Mouse (Mus musculus): ENCODE measurements around the gene Xndc1. TPM values are rescaled to one million over a fixed set of nuclear protein-coding genes. Genes with fewer than 3 reads are reported as not detected.

Xndc1 gene
- polyA plus RNA-seq, 1 experiment, result 14.4 TPM

- DNase-seq (ENCODE audit: low read depth), result no peak
Measured at GRCm38 (mm10) chr7:102081784-102082183, 16.5 kb downstream of the Xndc1 start.

GRCm38 (mm10) chr7:102082816-102083215, 17.5 kb downstream of the Xndc1 start, which contains the start of gene Trpc2:
Gene Trpc2 (plus strand): TSS chr7:102083116.
- DNase-seq (ENCODE audit: low read depth), result no peak

GRCm38 (mm10) chr7:102084041-102084696, 18.9 kb downstream of the Xndc1 start:
- no peak for DNase-seq (ENCODE audit: low read depth)

GRCm38 (mm10) chr7:102087336-102087735, 22.0 kb downstream of the Xndc1 start:
- no peak for DNase-seq (ENCODE audit: low read depth)

- DNase-seq (ENCODE audit: low read depth), result no peak
Measured at GRCm38 (mm10) chr7:102099760-102100661, 34.7 kb downstream of the Xndc1 start.

GRCm38 (mm10) chr7:102100868-102101267, 35.6 kb downstream of the Xndc1 start:
- DNase-seq (ENCODE audit: low read depth), result no peak

GRCm38 (mm10) chr7:102101487-102101886, 36.2 kb downstream of the Xndc1 start, which contains the start of gene Art1:
Gene Art1 (plus strand): TSS chr7:102101743.
- no peak for DNase-seq (ENCODE audit: low read depth)

- no peak for DNase-seq (ENCODE audit: low read depth)
Measured at GRCm38 (mm10) chr7:102102241-102102640, 36.9 kb downstream of the Xndc1 start.

- no peak for DNase-seq (ENCODE audit: low read depth)
Measured at GRCm38 (mm10) chr7:102102696-102103095, 37.4 kb downstream of the Xndc1 start.

GRCm38 (mm10) chr7:102103555-102103954, 38.2 kb downstream of the Xndc1 start:
- DNase-seq (ENCODE audit: low read depth), result no peak

GRCm38 (mm10) chr7:102104126-102104525, 38.8 kb downstream of the Xndc1 start:
- DNase-seq (ENCODE audit: low read depth), result no peak

- no peak for DNase-seq (ENCODE audit: low read depth)
Measured at GRCm38 (mm10) chr7:102106700-102107141, 41.4 kb downstream of the Xndc1 start.

- DNase-seq (ENCODE audit: low read depth), result no peak
Measured at GRCm38 (mm10) chr7:102108206-102108605, 42.9 kb downstream of the Xndc1 start.

GRCm38 (mm10) chr7:102109171-102109570, 43.9 kb downstream of the Xndc1 start, which contains the start of gene Art5:
Gene Art5 (minus strand): TSS chr7:102109489.
- no peak for DNase-seq (ENCODE audit: low read depth)

- no peak for DNase-seq (ENCODE audit: low read depth)
Measured at GRCm38 (mm10) chr7:102109746-102110145, 44.4 kb downstream of the Xndc1 start.

- DNase-seq (ENCODE audit: low read depth), result no peak
Measured at GRCm38 (mm10) chr7:102113151-102113729, 47.9 kb downstream of the Xndc1 start.

GRCm38 (mm10) chr7:102116579-102117331, 51.4 kb downstream of the Xndc1 start, which contains the start of gene Chrna10:
Gene Chrna10 (minus strand): TSS chr7:102116828.
- DNase-seq (ENCODE audit: low read depth), result no peak

- DNase-seq (ENCODE audit: low read depth), result no peak
Measured at GRCm38 (mm10) chr7:102117382-102117781, 52.1 kb downstream of the Xndc1 start.

- DNase-seq (ENCODE audit: low read depth), result no peak
Measured at GRCm38 (mm10) chr7:102120326-102120725, 55.0 kb downstream of the Xndc1 start.

GRCm38 (mm10) chr7:102132395-102132794, 67.1 kb downstream of the Xndc1 start:
- no peak for DNase-seq (ENCODE audit: low read depth)
